Mouse (Mus musculus) bone marrow, adult 2 months (tissue): ENCODE data around the gene Daw1. TPM values are rescaled to one million over a fixed set of nuclear protein-coding genes. Genes with fewer than 3 reads are reported as not detected.

ENCODE experiments used
- H3K27ac ChIP-seq: fragments of 200-500 bp; 2 replicates; pipeline ENCODE4 v1.5.1; 2012; ENCODE audit warnings: low read depth, mild to moderate bottlenecking, control low read depth, inconsistent platforms, low read length; ENCODE audit not compliant: control insufficient read depth, poor library complexity, insufficient read depth
- H3K4me1 ChIP-seq: fragments of 200-500 bp; 2 replicates; pipeline ENCODE4 v1.6.1; 2011; ENCODE audit warnings: low read length; ENCODE audit not compliant: control insufficient read depth, insufficient read depth
- H3K4me3 ChIP-seq: fragments of 200-500 bp; replicated peaks from 2 replicates; pipeline ENCODE3; 2011; ENCODE audit warnings: mild to moderate bottlenecking, low read depth, low read length, control low read depth; ENCODE audit not compliant: control insufficient read depth
- CTCF ChIP-seq: fragments of 200-500 bp; IDR thresholded peaks from 2 replicates; pipeline ENCODE4 v1.5.1; 2011; ENCODE audit warnings: low read length, control low read depth; ENCODE audit not compliant: control insufficient read depth, insufficient read depth
- POLR2A ChIP-seq: fragments of 200-500 bp; IDR thresholded peaks from 2 replicates; pipeline ENCODE4 v1.6.1; 2011; ENCODE audit warnings: low read depth, mild to moderate bottlenecking, control low read depth, low read length, borderline replicate concordance; ENCODE audit not compliant: control insufficient read depth
- WGBS: fragments of 180-500 bp; shearing (Covaris S2); methylation state at CpG from one replicate; pipeline ENCODE4 v1.1.7; 2018; 5-methylcytosine and 5-hydroxymethylcytosine counted together
- polyA plus RNA-seq: library from polyadenylated mRNA; stranded (reverse); fragments of >200 nt; gene quantifications from 2 replicates; pipeline ENCODE4 v1.2.4, GENCODE M21; 2011; ENCODE audit warnings: low replicate concordance; ENCODE audit not compliant: missing spikeins, insufficient read depth, insufficient read length

Gene Daw1
- polyA plus RNA-seq, result not detected in 2 replicates

GRCm38 (mm10) chr1:83159603-83160002 is at the start of gene Daw1:
Gene Daw1, plus strand, starts transcription at chr1:83159752.
- WGBS, result 2% methylated on average over 16 of the region's 16 CpGs
- TF ChIP-seq CTCF (no peak), POLR2A (no peak)
- H3K27ac ChIP-seq, result no peak within 1 kb of the TSS
- no peaks in the 10 kb centered on the region for H3K4me1 ChIP-seq
- H3K4me3 ChIP-seq, result no peak within 1 kb of the TSS

DNA sequence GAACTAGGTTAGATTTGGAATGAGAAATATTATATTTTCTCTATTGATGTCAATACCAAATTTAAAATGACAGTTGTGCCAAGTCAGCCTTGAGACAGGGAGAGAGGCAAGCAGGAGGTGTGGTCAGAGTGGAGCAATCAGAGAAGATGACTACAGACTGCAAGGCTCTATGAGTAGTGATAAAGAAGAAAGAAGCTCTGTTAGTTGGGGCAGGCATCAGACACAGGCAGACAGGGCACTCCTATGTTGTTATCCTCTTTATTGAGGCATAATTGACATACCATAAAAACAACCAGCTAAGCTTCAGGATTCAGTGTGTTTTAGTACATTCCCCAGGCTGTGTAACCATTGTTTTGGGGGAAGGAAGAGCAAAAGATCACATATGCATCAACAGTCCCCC is 48.6 kb upstream of the Daw1 start:
- Histone ChIP-seq H3K4me3 (no peak overlapping the region), H3K4me1 (no peaks in the 10 kb centered on the region), H3K27ac (no peak overlapping the region)
- TF ChIP-seq CTCF (no peak), POLR2A (no peak)

DNA sequence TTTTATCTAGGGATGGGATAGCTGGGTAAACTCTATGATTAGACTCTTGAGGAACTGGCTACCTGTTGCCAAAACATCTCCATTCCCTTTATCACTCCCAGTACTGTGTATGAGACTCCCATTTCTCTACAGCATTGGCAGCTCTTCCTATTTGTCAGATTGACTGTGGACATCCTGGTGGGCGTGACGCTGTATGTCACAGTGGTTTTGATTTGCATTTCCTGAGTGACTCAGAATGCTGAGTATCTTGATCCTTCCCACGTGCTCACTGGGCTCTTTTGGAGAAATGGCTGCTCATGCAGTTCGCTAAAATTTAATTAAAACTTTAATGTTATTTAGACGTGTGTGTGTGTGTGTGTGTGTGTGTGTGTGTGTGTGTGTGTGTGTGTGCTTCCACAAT is 47.8 kb upstream of the Daw1 start:
- Histone ChIP-seq H3K4me1 (no peaks in the 10 kb centered on the region), H3K27ac (no peak overlapping the region), H3K4me3 (no peak overlapping the region)
- 45% methylated on average over 5 of the region's 5 CpGs for WGBS
- no peak for TF ChIP-seq POLR2A
- no peak for TF ChIP-seq CTCF

GRCm38 (mm10) chr1:83116447-83117137 is 43.0 kb upstream of the Daw1 start, which contains the start of gene Ccl20:
Gene Ccl20, plus strand, starts transcription at chr1:83116766.
- WGBS, result 36% methylated on average over 8 of the region's 8 CpGs
- Histone ChIP-seq H3K27ac (no peak within 1 kb of the TSS), H3K4me1 (no peaks in the 10 kb centered on the region), H3K4me3 (no peak within 1 kb of the TSS)
- no peak for TF ChIP-seq CTCF
- no peak for TF ChIP-seq POLR2A

GRCm38 (mm10) chr1:83117217-83117616 is 42.3 kb upstream of the Daw1 start:
- no peaks in the 10 kb centered on the region for H3K4me1 ChIP-seq
- no peak overlapping the region for H3K27ac ChIP-seq
- TF ChIP-seq CTCF (no peak), POLR2A (no peak)
- H3K4me3 ChIP-seq, result no peak overlapping the region
- 78% methylated on average over 3 of the region's 3 CpGs for whole genome bisulfite sequencing

DNA sequence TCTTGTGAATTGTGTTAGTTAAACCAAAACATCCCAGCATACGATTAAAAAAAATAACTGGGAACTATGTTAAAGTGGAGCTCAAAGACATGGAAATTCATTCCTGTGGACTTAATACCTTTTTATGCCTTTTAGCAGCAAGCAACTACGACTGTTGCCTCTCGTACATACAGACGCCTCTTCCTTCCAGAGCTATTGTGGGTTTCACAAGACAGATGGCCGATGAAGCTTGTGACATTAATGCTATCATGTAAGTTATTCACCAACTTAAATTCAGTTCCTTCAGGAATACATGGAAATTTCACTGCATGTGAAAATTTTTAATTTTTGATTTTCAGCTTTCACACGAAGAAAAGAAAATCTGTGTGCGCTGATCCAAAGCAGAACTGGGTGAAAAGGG is 41.9 kb upstream of the Daw1 start:
- no peak overlapping the region for H3K27ac ChIP-seq
- TF ChIP-seq CTCF (no peak), POLR2A (no peak)
- no peak overlapping the region for H3K4me3 ChIP-seq
- no peaks in the 10 kb centered on the region for H3K4me1 ChIP-seq
- WGBS, result 80% methylated on average over 7 of the region's 7 CpGs

GRCm38 (mm10) chr1:83119903-83120302 is 39.6 kb upstream of the Daw1 start:
- H3K27ac ChIP-seq, result no peak overlapping the region
- H3K4me3 ChIP-seq, result no peak overlapping the region
- no peak for TF ChIP-seq CTCF
- no peak for TF ChIP-seq POLR2A
- H3K4me1 ChIP-seq, result no peaks in the 10 kb centered on the region

GRCm38 (mm10) chr1:83120312-83120711 is 39.2 kb upstream of the Daw1 start:
- H3K27ac ChIP-seq, result no peak overlapping the region
- no peak for TF ChIP-seq CTCF
- TF ChIP-seq POLR2A, result no peak
- 65% methylated on average over 3 of the region's 3 CpGs for WGBS
- no peaks in the 10 kb centered on the region for H3K4me1 ChIP-seq
- no peak overlapping the region for H3K4me3 ChIP-seq

GRCm38 (mm10) chr1:83123201-83123600 is 36.4 kb upstream of the Daw1 start:
- no peak for TF ChIP-seq CTCF
- no peak for TF ChIP-seq POLR2A
- WGBS, result 64% methylated on average over 2 of the region's 2 CpGs
- no peaks in the 10 kb centered on the region for H3K4me1 ChIP-seq
- H3K4me3 ChIP-seq, result no peak overlapping the region
- no peak overlapping the region for H3K27ac ChIP-seq
